Mouse (Mus musculus) lung, postnatal 0 days (tissue): ENCODE measurements at regions not wholly inside any gene's neighbourhood (a gene's known extent, or its start where the extent isn't known, plus 50 kb on each side); places are given as distances from the start of the nearest gene placed in this dataset.

Source experiments
- CTCF ChIP-seq: IDR thresholded peaks from 2 replicates; pipeline ENCODE4 v1.5.1; 2016; ENCODE audit warnings: antibody characterized with exemption, mild to moderate bottlenecking
- EP300 ChIP-seq: IDR thresholded peaks from 2 replicates; pipeline ENCODE4 v1.6.1; 2016; ENCODE audit warnings: antibody characterized with exemption, mild to moderate bottlenecking, control low read depth

DNA sequence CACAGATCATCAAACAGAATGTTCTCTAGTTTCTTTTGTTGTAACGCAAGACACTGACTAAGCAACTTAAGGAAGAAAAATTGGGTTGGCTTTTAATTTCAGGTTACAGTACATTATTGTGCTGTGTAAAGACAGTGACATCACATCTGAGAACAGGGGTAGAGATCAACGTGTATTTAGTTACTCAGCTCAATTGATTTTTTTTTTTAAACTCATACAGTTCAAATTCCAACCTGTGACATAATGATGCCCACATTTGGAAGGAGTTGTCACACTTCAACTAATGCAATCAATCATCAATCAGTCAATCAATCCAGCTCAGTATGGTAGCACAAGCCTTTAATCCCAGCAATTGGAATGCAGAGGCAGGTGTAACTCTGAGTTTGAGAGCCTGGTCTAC lies 221.0 kb upstream of the Fn1 start:
- TF ChIP-seq CTCF: no peak
- TF ChIP-seq EP300: no peak
